Mouse (Mus musculus) midbrain, postnatal 0 days (tissue): ENCODE measurements around the gene Sugp1. TPM values are rescaled to one million over a fixed set of nuclear protein-coding genes. Genes with fewer than 3 reads are reported as not detected.
A peak's percentile ranks its signal among the peaks of the same experiment; 100 is the strongest.
"Not testable (repeated sequence)": the region's sequence is repeated elsewhere in the genome, so short reads cannot be mapped to it uniquely, and the experiment has no call there.

Source experiments
- ATAC-seq: fragments of 200-750 bp; cut with Nextera tagmentation; 2 replicates; pipeline ENCODE4 v1.8.0; 2017; ENCODE audit warnings: moderate number of reproducible peaks, mild to moderate bottlenecking, moderate TSS enrichment, moderate library complexity; ENCODE audit not compliant: low FRiP score
- DNase-seq: peaks from one replicate; pipeline ENCODE4 v3.0.0-alpha.2; 2015; ENCODE audit warnings: low spot score
- H3K27ac ChIP-seq: fragments of 300-500 bp; sonication (generic); 2 replicates; pipeline ENCODE4 v1.5.1; 2014; ENCODE audit warnings: low read depth, mild to moderate bottlenecking, low read length, mixed read lengths
- H3K27me3 ChIP-seq: fragments of 300-500 bp; sonication (generic); 2 replicates; pipeline ENCODE4 v1.6.1; 2014; ENCODE audit warnings: low read length, control low read depth, mixed read lengths; ENCODE audit not compliant: insufficient read depth
- H3K36me3 ChIP-seq: fragments of 300-500 bp; sonication (generic); 2 replicates; pipeline ENCODE4 v1.6.1; 2014; ENCODE audit warnings: low read length, control low read depth, mixed read lengths; ENCODE audit not compliant: insufficient read depth
- H3K4me1 ChIP-seq: fragments of 300-500 bp; sonication (generic); 2 replicates; pipeline ENCODE4 v1.6.1; 2014; ENCODE audit warnings: mild to moderate bottlenecking, control low read depth, antibody characterized with exemption, low read length, mixed read lengths; ENCODE audit not compliant: insufficient read depth
- H3K4me2 ChIP-seq: fragments of 300-500 bp; sonication (generic); 2 replicates; pipeline ENCODE4 v1.6.1; 2014; ENCODE audit warnings: low read depth, mild to moderate bottlenecking, low read length, mixed read lengths; ENCODE audit not compliant: poor library complexity, severe bottlenecking
- H3K4me3 ChIP-seq: fragments of 300-500 bp; sonication (generic); 2 replicates; pipeline ENCODE4 v1.5.1; 2014; ENCODE audit warnings: low read depth, mild to moderate bottlenecking, low read length, moderate library complexity
- H3K9ac ChIP-seq: fragments of 300-500 bp; sonication (generic); replicated peaks from 2 replicates; pipeline ENCODE4 v1.6.1; 2014; ENCODE audit warnings: mild to moderate bottlenecking, low read length, moderate library complexity, mixed read lengths; ENCODE audit not compliant: poor library complexity, severe bottlenecking
- H3K9me3 ChIP-seq: fragments of 300-500 bp; sonication (generic); 2 replicates; pipeline ENCODE4 v1.6.1; 2016; ENCODE audit warnings: low read length, control low read depth
- CTCF ChIP-seq: IDR thresholded peaks from 2 replicates; pipeline ENCODE4 v1.5.1; 2016; ENCODE audit warnings: antibody characterized with exemption, mild to moderate bottlenecking
- WGBS: fragments of 180-500 bp; shearing (Covaris S2); extraction: QIAGEN DNeasy Blood & Tissue Kit; methylation state at CpG from one replicate; pipeline ENCODE4 v1.1.7; 2014; 5-methylcytosine and 5-hydroxymethylcytosine counted together
- polyA plus RNA-seq: library from polyadenylated mRNA; unstranded; fragments of >200 nt; fragmentation: Nextera tagmentation; extraction: Ambion mirVana; gene quantifications from 2 replicates; pipeline ENCODE4 v1.2.1, GENCODE M21; 2015
- total RNA-seq: library from RNA; depleted of rRNA; stranded (reverse); fragments of >200 nt; gene quantifications from 2 replicates; pipeline ENCODE4 v1.2.3, GENCODE M21; 2014

Gene Sugp1
- total and polyA plus RNA-seq, 2 experiments from 2014 or later: 19.9 to 48.9 TPM

- H3K27me3 ChIP-seq: no peaks in the 10 kb centered on the region
- ATAC-seq (no peak), DNase-seq (no peak)
- H3K9me3 ChIP-seq: no peaks in the 10 kb centered on the region
- H3K9ac ChIP-seq: no peak overlapping the region
- WGBS: 92% methylated on average over 4 of the region's 4 CpGs
- no peak overlapping the region for H3K27ac ChIP-seq
- H3K4me3 ChIP-seq: no peak overlapping the region
- H3K4me2 ChIP-seq: no peak overlapping the region
- H3K36me3 ChIP-seq: no peaks in the 10 kb centered on the region
- H3K4me1 ChIP-seq: no peaks in the 10 kb centered on the region
- TF ChIP-seq CTCF: no peak
Observed at GRCm38 (mm10) chr8:69999236-69999635, 43.4 kb upstream of the Sugp1 start.

GRCm38 (mm10) chr8:70000226-70000625 lies 42.4 kb upstream of the Sugp1 start:
- WGBS: 91% methylated on average over 2 of the region's 2 CpGs
- no peak for DNase-seq
- Histone ChIP-seq H3K27me3 (no peaks in the 10 kb centered on the region), H3K36me3 (no peaks in the 10 kb centered on the region), H3K4me2 (no peak overlapping the region), H3K4me1 (no peaks in the 10 kb centered on the region), H3K9ac (no peak overlapping the region), H3K27ac (no peak overlapping the region), H3K9me3 (no peaks in the 10 kb centered on the region), H3K4me3 (no peak overlapping the region)
- no peak for ATAC-seq
- no peak for TF ChIP-seq CTCF

- ATAC-seq (no peak), DNase-seq (peak; percentile 52)
- 7% methylated on average over 16 of the region's 16 CpGs for WGBS
Observed at GRCm38 (mm10) chr8:70001176-70001891, 41.3 kb upstream of the Sugp1 start.

GRCm38 (mm10) chr8:70001892-70002191 lies 40.8 kb upstream of the Sugp1 start:
- DNase-seq, H3K36me3 ChIP-seq, H3K4me3 ChIP-seq, ATAC-seq, H3K27me3 ChIP-seq, H3K9me3 ChIP-seq, H3K9ac ChIP-seq, H3K4me1 ChIP-seq, H3K27ac ChIP-seq, H3K4me2 ChIP-seq: not testable (repeated sequence)
- WGBS: 46% methylated on average over 7 of the region's 7 CpGs

More at GRCm38 (mm10) chr8:70001176-70001891, 41.3 kb upstream of the Sugp1 start:
- no peak overlapping the region for H3K4me3 ChIP-seq
- H3K4me2 ChIP-seq: peak overlapping the region; percentile 10; the same call in 1 of the 2 replicates
- H3K27me3 ChIP-seq: no peaks in the 10 kb centered on the region
- H3K9ac ChIP-seq: no peak overlapping the region
- no peaks in the 10 kb centered on the region for H3K4me1 ChIP-seq
- no peaks in the 10 kb centered on the region for H3K9me3 ChIP-seq
- peak; percentile 62 for TF ChIP-seq CTCF
- no peak overlapping the region for H3K27ac ChIP-seq
- no peaks in the 10 kb centered on the region for H3K36me3 ChIP-seq

- DNase-seq: no peak
- Histone ChIP-seq H3K27me3 (no peaks in the 10 kb centered on the region), H3K4me2 (no peak overlapping the region), H3K4me3 (no peak overlapping the region), H3K36me3 (no peaks in the 10 kb centered on the region), H3K4me1 (no peaks in the 10 kb centered on the region), H3K9me3 (no peaks in the 10 kb centered on the region), H3K9ac (no peak overlapping the region), H3K27ac (no peak overlapping the region)
- ATAC-seq: no peak
- 50% methylated on average over 4 of the region's 4 CpGs for WGBS
- 0 out of 2 replicates have a peak, but pooled peaks have one; percentile 5 for TF ChIP-seq CTCF
Observed at GRCm38 (mm10) chr8:70003204-70003657, 39.4 kb upstream of the Sugp1 start.

- ATAC-seq (no peak), DNase-seq (no peak)
- no peak for TF ChIP-seq CTCF
- no peak overlapping the region for H3K4me3 ChIP-seq
- H3K9ac ChIP-seq: no peak overlapping the region
- no peaks in the 10 kb centered on the region for H3K27me3 ChIP-seq
- H3K4me1 ChIP-seq: no peaks in the 10 kb centered on the region
- no peak overlapping the region for H3K27ac ChIP-seq
- H3K9me3 ChIP-seq: no peaks in the 10 kb centered on the region
- no peak overlapping the region for H3K4me2 ChIP-seq
- no peaks in the 10 kb centered on the region for H3K36me3 ChIP-seq
Observed at GRCm38 (mm10) chr8:70004345-70004744, 38.3 kb upstream of the Sugp1 start.
